Mouse (Mus musculus): ENCODE results near the gene Ssh2. TPM values are rescaled to one million over a fixed set of nuclear protein-coding genes. Genes with fewer than 3 reads are reported as not detected.

Ssh2 gene
- polyA plus RNA-seq, 1 experiment, result 6.1 TPM

- Histone ChIP-seq H3K4me3 (ENCODE audit: low read depth, low read length) (no peak overlapping the region), H3K27ac (ENCODE audit: insufficient read depth, low read length) (no peak overlapping the region), H3K27me3 (ENCODE audit: control insufficient read depth, insufficient read depth, low read length, poor library complexity, severe bottlenecking) (no peaks in the 10 kb centered on the region), H3K36me3 (ENCODE audit: control insufficient read depth, insufficient read depth, low read length, poor library complexity, severe bottlenecking) (no peaks in the 10 kb centered on the region), H3K4me1 (ENCODE audit: control insufficient read depth, insufficient read depth, low read length) (no peaks in the 10 kb centered on the region), H3K9me3 (replicated peaks; ENCODE audit: control insufficient read depth, insufficient read depth, low read length, poor library complexity, severe bottlenecking) (no peaks in the 10 kb centered on the region), H3K9ac (ENCODE audit: low read depth, poor library complexity, severe bottlenecking) (no peak overlapping the region)
- TF ChIP-seq EP300 (IDR thresholded peaks at IDR 0.05; ENCODE audit: insufficient read depth, low read depth, low read length) (no peak), POLR2A (IDR thresholded peaks at IDR 0.05; ENCODE audit: insufficient read depth, low read length) (no peak), CTCF (IDR thresholded peaks at IDR 0.05; ENCODE audit: low read depth, low read length) (no peak)
Observed at GRCm38 (mm10) chr11:77182041-77182440, 34.0 kb upstream of the Ssh2 start.

- no peak overlapping the region for H3K9ac ChIP-seq (ENCODE audit: low read depth, poor library complexity, severe bottlenecking)
- no peaks in the 10 kb centered on the region for H3K36me3 ChIP-seq (ENCODE audit: control insufficient read depth, insufficient read depth, low read length, poor library complexity, severe bottlenecking)
- TF ChIP-seq POLR2A (IDR thresholded peaks at IDR 0.05; ENCODE audit: insufficient read depth, low read length), result no peak
- no peak for TF ChIP-seq CTCF (IDR thresholded peaks at IDR 0.05; ENCODE audit: low read depth, low read length)
- TF ChIP-seq EP300 (IDR thresholded peaks at IDR 0.05; ENCODE audit: insufficient read depth, low read depth, low read length), result no peak
- no peaks in the 10 kb centered on the region for H3K4me1 ChIP-seq (ENCODE audit: control insufficient read depth, insufficient read depth, low read length)
- H3K4me3 ChIP-seq (ENCODE audit: low read depth, low read length), result no peak overlapping the region
- no peaks in the 10 kb centered on the region for H3K9me3 ChIP-seq (replicated peaks; ENCODE audit: control insufficient read depth, insufficient read depth, low read length, poor library complexity, severe bottlenecking)
- H3K27me3 ChIP-seq (ENCODE audit: control insufficient read depth, insufficient read depth, low read length, poor library complexity, severe bottlenecking), result no peaks in the 10 kb centered on the region
- no peak overlapping the region for H3K27ac ChIP-seq (ENCODE audit: insufficient read depth, low read length)
Observed at GRCm38 (mm10) chr11:77182616-77183015, 33.5 kb upstream of the Ssh2 start.

GRCm38 (mm10) chr11:77184926-77185325 lies 31.2 kb upstream of the Ssh2 start:
- Histone ChIP-seq H3K27me3 (ENCODE audit: control insufficient read depth, insufficient read depth, low read length, poor library complexity, severe bottlenecking) (no peaks in the 10 kb centered on the region), H3K4me1 (ENCODE audit: control insufficient read depth, insufficient read depth, low read length) (no peaks in the 10 kb centered on the region), H3K36me3 (ENCODE audit: control insufficient read depth, insufficient read depth, low read length, poor library complexity, severe bottlenecking) (no peaks in the 10 kb centered on the region), H3K4me3 (ENCODE audit: low read depth, low read length) (no peak overlapping the region), H3K27ac (ENCODE audit: insufficient read depth, low read length) (no peak overlapping the region), H3K9ac (ENCODE audit: low read depth, poor library complexity, severe bottlenecking) (no peak overlapping the region), H3K9me3 (replicated peaks; ENCODE audit: control insufficient read depth, insufficient read depth, low read length, poor library complexity, severe bottlenecking) (no peaks in the 10 kb centered on the region)
- TF ChIP-seq EP300 (IDR thresholded peaks at IDR 0.05; ENCODE audit: insufficient read depth, low read depth, low read length) (no peak), POLR2A (IDR thresholded peaks at IDR 0.05; ENCODE audit: insufficient read depth, low read length) (no peak), CTCF (IDR thresholded peaks at IDR 0.05; ENCODE audit: low read depth, low read length) (no peak)

- H3K36me3 ChIP-seq (ENCODE audit: control insufficient read depth, insufficient read depth, low read length, poor library complexity, severe bottlenecking), result no peaks in the 10 kb centered on the region
- TF ChIP-seq POLR2A (IDR thresholded peaks at IDR 0.05; ENCODE audit: insufficient read depth, low read length) (no peak), CTCF (IDR thresholded peaks at IDR 0.05; ENCODE audit: low read depth, low read length) (no peak), EP300 (IDR thresholded peaks at IDR 0.05; ENCODE audit: insufficient read depth, low read depth, low read length) (no peak)
- H3K27ac ChIP-seq (ENCODE audit: insufficient read depth, low read length), result no peak within 1 kb of the TSS
- no peaks in the 10 kb centered on the region for H3K27me3 ChIP-seq (ENCODE audit: control insufficient read depth, insufficient read depth, low read length, poor library complexity, severe bottlenecking)
- no peak within 1 kb of the TSS for H3K9ac ChIP-seq (ENCODE audit: low read depth, poor library complexity, severe bottlenecking)
- no peak within 1 kb of the TSS for H3K4me3 ChIP-seq (ENCODE audit: low read depth, low read length)
- H3K4me1 ChIP-seq (ENCODE audit: control insufficient read depth, insufficient read depth, low read length), result no peaks in the 10 kb centered on the region
- no peaks in the 10 kb centered on the region for H3K9me3 ChIP-seq (replicated peaks; ENCODE audit: control insufficient read depth, insufficient read depth, low read length, poor library complexity, severe bottlenecking)
Observed at GRCm38 (mm10) chr11:77188868-77189267, 27.2 kb upstream of the Ssh2 start, which contains the start of gene Efcab5. Gene Efcab5, minus strand, starts transcription at chr11:77188968.

- TF ChIP-seq EP300 (IDR thresholded peaks at IDR 0.05; ENCODE audit: insufficient read depth, low read depth, low read length), result no peak
- TF ChIP-seq POLR2A (IDR thresholded peaks at IDR 0.05; ENCODE audit: insufficient read depth, low read length), result no peak
- TF ChIP-seq CTCF (IDR thresholded peaks at IDR 0.05; ENCODE audit: low read depth, low read length), result no peak
- Histone ChIP-seq H3K4me1 (ENCODE audit: control insufficient read depth, insufficient read depth, low read length) (no peaks in the 10 kb centered on the region), H3K9me3 (replicated peaks; ENCODE audit: control insufficient read depth, insufficient read depth, low read length, poor library complexity, severe bottlenecking) (no peaks in the 10 kb centered on the region), H3K27ac (ENCODE audit: insufficient read depth, low read length) (no peak overlapping the region), H3K9ac (ENCODE audit: low read depth, poor library complexity, severe bottlenecking) (no peak overlapping the region), H3K36me3 (ENCODE audit: control insufficient read depth, insufficient read depth, low read length, poor library complexity, severe bottlenecking) (no peaks in the 10 kb centered on the region), H3K27me3 (ENCODE audit: control insufficient read depth, insufficient read depth, low read length, poor library complexity, severe bottlenecking) (no peaks in the 10 kb centered on the region), H3K4me3 (ENCODE audit: low read depth, low read length) (no peak overlapping the region)
Observed at GRCm38 (mm10) chr11:77193410-77193809, 22.7 kb upstream of the Ssh2 start.

- H3K9me3 ChIP-seq (replicated peaks; ENCODE audit: control insufficient read depth, insufficient read depth, low read length, poor library complexity, severe bottlenecking), result no peaks in the 10 kb centered on the region
- no peak overlapping the region for H3K9ac ChIP-seq (ENCODE audit: low read depth, poor library complexity, severe bottlenecking)
- H3K27ac ChIP-seq (ENCODE audit: insufficient read depth, low read length), result no peak overlapping the region
- H3K36me3 ChIP-seq (ENCODE audit: control insufficient read depth, insufficient read depth, low read length, poor library complexity, severe bottlenecking), result no peaks in the 10 kb centered on the region
- no peaks in the 10 kb centered on the region for H3K4me1 ChIP-seq (ENCODE audit: control insufficient read depth, insufficient read depth, low read length)
- TF ChIP-seq CTCF (IDR thresholded peaks at IDR 0.05; ENCODE audit: low read depth, low read length) (no peak), EP300 (IDR thresholded peaks at IDR 0.05; ENCODE audit: insufficient read depth, low read depth, low read length) (no peak), POLR2A (IDR thresholded peaks at IDR 0.05; ENCODE audit: insufficient read depth, low read length) (no peak)
- no peak overlapping the region for H3K4me3 ChIP-seq (ENCODE audit: low read depth, low read length)
- H3K27me3 ChIP-seq (ENCODE audit: control insufficient read depth, insufficient read depth, low read length, poor library complexity, severe bottlenecking), result no peaks in the 10 kb centered on the region
Observed at GRCm38 (mm10) chr11:77193941-77194553, 22.0 kb upstream of the Ssh2 start.
